Mouse (Mus musculus): ENCODE data around the gene Rbm19.

- TF ChIP-seq FLI1 (IDR thresholded peaks at IDR 0.05; ENCODE audit: low read length) (no peak), GATA1 (IDR thresholded peaks at IDR 0.05; ENCODE audit: borderline replicate concordance, low read length) (no peak)
Measured at GRCm38 (mm10) chr5:120214511-120214910, 98.2 kb downstream of the Rbm19 start.

Data from megakaryocyte, embryonic 14.5 days (primary cell).